Mouse (Mus musculus) cerebellum, adult 11-12 months (tissue): ENCODE data around the gene Exoc3l.

Source experiments
- DNase-seq: peaks from one replicate; pipeline ENCODE4 v3.0.0; 2022

Gene Exoc3l

GRCm38 (mm10) chr8:105291364-105291763 is 4.5 kb downstream of the Exoc3l start:
- peak; percentile 65 for DNase-seq

GRCm38 (mm10) chr8:105290554-105291314 is 5.2 kb downstream of the Exoc3l start:
- peak; percentile 86 for DNase-seq

- DNase-seq = peak; percentile 86
Measured at GRCm38 (mm10) chr8:105289805-105290460, 6.0 kb downstream of the Exoc3l start, which contains the start of gene 4931428F04Rik. 4931428F04Rik (minus strand) TSS chr8:105289864.

GRCm38 (mm10) chr8:105288958-105289732 is 6.8 kb downstream of the Exoc3l start:
- DNase-seq = peak; percentile 97

- DNase-seq = no peak
Measured at GRCm38 (mm10) chr8:105288231-105288630, 7.7 kb downstream of the Exoc3l start.

GRCm38 (mm10) chr8:105286907-105287306 is 9.0 kb downstream of the Exoc3l start:
- no peak for DNase-seq

GRCm38 (mm10) chr8:105285514-105285913 is 10.4 kb downstream of the Exoc3l start:
- peak; percentile 61 for DNase-seq

GRCm38 (mm10) chr8:105283074-105283473 is 12.8 kb downstream of the Exoc3l start:
- peak; percentile 77 for DNase-seq

GRCm38 (mm10) chr8:105282239-105282638 is 13.7 kb downstream of the Exoc3l start:
- no peak for DNase-seq

- DNase-seq = no peak
Measured at GRCm38 (mm10) chr8:105281821-105282220, 14.1 kb downstream of the Exoc3l start.

GRCm38 (mm10) chr8:105280567-105280966 is 15.3 kb downstream of the Exoc3l start:
- no peak for DNase-seq

GRCm38 (mm10) chr8:105278911-105279334 is 17.0 kb downstream of the Exoc3l start:
- DNase-seq = peak; percentile 95

GRCm38 (mm10) chr8:105276292-105277120 is 19.4 kb downstream of the Exoc3l start:
- DNase-seq = peak; percentile 46

GRCm38 (mm10) chr8:105275840-105276239 is 20.1 kb downstream of the Exoc3l start, which contains the start of gene Nol3:
Nol3 (plus strand) TSS chr8:105276140.
- no peak for DNase-seq

- no peak for DNase-seq
Measured at GRCm38 (mm10) chr8:105275387-105275786, 20.5 kb downstream of the Exoc3l start.

GRCm38 (mm10) chr8:105270916-105271186 is 25.1 kb downstream of the Exoc3l start:
- DNase-seq = peak; percentile 41

GRCm38 (mm10) chr8:105270101-105270915 is 25.6 kb downstream of the Exoc3l start:
- DNase-seq = peak; percentile 53

GRCm38 (mm10) chr8:105269461-105269947 is 26.4 kb downstream of the Exoc3l start, which contains the start of gene Hsf4:
Hsf4 (plus strand) TSS chr8:105269801.
- DNase-seq = peak; percentile 77

GRCm38 (mm10) chr8:105269075-105269458 is 26.8 kb downstream of the Exoc3l start:
- DNase-seq = no peak

GRCm38 (mm10) chr8:105268342-105269074 is 27.4 kb downstream of the Exoc3l start:
- DNase-seq = peak; percentile 82

GRCm38 (mm10) chr8:105266775-105267174 is 29.1 kb downstream of the Exoc3l start:
- DNase-seq = peak; percentile 35
